Mouse (Mus musculus): Measurements from ENCODE around the gene Fbxl18.

Gene Fbxl18

DNA sequence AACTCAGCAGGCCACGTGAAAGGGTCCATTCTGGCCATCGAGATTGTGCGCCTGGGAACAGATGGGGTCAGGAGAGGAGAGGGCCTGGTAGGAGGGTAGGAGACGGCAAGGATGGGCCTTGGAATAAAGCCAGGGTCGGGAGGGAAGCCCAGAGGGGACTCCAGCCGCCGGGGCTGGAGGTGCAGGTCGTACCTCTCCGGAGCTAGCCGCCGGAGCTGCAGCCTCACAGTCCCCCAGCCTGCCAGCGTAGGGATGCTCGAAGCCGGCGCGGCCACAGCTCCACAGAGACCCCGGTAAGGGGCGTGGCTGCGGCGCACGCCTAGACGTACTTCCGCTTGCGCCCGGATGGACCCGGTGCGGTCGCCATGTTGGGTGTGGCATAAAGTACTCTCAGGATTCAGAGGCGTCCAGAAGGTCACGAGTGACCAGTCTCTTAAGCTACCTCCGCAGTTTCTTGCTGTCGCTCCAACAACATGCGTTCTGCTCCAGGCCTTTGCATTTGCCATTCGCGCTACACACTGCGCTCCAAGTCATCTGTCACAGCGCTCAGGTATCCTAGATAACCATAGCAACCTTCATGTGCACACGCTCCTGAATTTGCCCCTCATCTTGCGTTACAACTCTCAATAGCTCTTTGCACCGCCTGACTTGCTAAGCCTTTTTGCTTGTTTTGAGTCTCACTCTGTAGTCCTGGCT lies at the start of gene Fbxl18:
Fbxl18 (minus strand) TSS at position 504 of the 696 bp plus-strand sequence.
- peak; percentile 81 for DNase-seq (ENCODE audit: low read depth, low spot score)

DNA sequence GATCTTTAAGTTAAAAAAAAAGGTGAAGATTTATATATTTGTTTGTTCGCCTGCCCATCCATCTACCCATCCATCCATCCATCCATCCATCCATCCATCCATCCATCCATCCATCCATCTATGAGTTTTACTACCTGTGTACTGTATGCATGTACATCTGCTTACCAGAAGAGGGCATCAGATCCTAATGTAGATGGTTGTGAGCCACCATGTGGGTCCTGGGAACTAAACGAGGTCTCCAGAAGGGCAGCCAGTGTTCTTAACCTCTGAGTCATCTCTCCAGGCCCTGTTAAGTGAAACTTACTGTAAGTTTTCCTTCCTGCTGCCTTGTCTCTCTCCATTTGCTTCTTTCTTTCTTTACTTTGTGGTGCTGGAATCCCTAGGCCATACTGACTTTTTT lies 45.2 kb upstream of the Fbxl18 start:
- no peak for DNase-seq (ENCODE audit: low read depth, low spot score)

DNA sequence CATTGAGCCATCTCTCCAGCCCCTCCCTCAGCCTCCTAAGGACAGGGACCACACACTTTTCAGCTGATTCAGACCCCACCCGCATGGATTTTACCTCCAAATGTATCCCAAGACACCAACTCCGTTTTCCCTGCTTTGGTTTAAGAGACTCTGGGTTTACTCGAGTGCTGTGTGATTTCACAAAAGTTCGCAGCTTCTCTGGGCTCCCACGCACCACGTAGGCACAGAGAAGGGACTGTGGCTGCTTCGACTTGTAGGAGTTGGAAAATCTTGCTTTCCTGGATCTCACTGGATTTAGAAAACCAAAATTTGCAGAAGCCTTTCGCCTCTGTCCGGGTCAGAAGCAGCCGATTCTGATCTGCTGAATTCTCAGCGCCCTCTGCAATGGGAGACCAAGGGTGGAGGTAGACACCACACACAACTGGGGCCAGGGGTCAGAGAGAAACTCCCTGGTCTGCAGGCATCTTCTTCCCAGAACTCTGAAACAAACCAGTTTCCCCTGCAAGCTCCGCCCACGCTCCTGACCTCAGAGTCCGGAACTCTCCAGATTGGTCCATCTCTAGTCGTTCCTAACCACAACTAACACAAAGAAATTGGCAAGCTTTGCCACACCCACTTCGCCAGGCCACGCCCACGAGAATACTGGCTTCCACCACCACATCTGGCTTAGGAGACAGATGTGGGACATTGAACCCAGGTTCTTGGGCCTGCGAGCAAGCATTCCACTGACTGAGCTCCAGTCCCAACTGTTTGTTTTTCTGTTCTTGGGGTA lies 42.9 kb upstream of the Fbxl18 start:
- DNase-seq (ENCODE audit: low read depth, low spot score): no peak

DNA sequence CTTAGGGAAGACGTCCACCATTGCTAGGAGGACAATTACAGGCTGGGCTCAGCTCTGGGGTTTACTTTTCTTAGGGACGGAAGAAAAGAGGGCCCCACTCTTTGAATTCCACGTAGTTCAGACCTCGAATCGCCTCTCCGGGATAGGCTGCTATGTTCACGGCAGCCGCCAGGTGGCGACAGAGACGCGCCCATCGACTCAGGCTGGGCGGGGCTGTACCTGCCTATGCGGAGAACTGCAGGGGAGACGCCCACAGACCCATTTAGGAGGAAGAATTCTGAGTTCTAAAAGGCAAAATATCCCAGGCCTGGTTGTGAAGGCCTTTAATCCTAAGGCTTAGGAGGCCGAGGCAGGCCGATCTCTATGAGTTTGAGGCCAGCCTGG lies 41.1 kb upstream of the Fbxl18 start:
- no peak for DNase-seq (ENCODE audit: low read depth, low spot score)

DNA sequence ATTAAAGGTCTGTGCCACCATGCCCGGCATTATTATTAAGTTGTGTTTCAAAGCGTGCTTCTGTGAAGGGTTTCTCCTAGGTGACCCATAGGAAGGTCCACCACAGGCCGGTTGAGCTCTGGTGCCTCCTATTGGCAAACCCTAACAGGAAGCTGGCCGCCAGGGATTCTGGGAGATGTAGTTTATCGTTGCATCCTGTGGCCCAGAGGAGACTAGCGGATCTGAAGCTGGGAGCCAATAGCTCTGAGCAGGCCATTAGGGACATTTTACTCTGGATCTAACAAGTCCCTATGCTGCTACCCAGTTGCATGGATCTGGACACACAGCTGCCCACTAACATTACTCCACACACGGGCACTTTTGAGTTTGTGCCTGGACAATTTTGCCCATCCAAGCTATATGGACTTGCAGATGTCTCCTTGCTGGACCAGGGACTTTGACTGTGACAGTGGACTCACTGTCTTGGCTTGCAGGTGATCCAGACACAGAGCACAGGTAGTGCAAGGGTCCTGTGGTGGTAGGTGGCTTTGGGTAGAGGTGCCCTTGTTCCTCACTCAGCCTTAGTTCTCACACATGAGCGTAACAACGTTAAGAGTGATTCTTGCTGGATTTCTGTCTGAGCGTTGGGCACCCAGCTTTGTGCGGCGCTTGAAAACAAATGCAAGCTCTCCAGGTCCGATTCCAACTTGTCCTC lies 40.6 kb upstream of the Fbxl18 start:
- DNase-seq (ENCODE audit: low read depth, low spot score): no peak

DNA sequence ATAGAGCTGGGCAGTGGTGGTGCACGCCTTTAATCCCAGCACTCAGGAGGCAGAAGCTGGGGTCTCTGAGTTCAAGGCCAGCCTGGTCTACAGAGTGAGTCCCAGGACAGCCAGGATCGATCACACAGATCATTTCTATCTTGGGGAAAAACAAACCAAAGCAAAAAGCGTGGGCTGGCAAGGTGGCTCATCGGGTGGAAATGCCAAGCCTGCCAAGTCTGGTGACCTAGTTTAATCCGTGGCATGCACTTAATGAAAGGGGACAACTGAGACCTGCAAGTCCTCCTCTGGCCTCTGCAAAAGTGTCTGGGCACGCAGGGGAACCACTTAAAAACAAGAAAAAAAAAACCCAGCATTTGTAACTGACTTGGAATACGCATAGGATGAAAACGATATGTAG lies 37.5 kb upstream of the Fbxl18 start:
- no peak for DNase-seq (ENCODE audit: low read depth, low spot score)

DNA sequence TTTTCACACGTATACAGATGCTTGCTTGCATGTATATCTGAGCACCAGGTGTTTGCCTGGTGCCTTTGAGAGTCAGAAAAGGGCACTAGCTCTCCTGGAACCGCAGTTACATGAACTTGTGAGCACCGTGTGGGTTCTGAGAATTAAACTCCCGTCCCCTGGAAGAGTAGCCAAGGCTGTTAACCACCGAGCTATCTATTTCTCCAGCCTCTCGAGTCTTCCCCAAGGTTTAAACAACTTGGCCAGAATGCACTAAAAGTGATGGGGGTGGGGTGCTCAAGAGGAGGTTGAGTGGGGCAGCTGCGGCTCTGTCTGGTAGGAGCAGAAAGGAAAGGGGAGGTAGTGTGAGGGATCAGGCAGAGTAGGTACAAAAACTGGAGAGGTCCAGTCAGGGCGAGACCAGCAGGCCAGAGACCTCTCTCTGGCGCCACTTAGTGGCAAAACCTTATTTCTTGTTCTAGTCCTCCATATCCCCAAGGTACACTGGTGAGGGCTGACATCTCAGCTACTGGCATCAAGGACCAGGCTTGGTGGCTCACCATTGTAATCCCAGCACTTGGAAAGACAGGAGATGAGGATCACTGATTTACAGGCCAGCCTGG lies 37.0 kb upstream of the Fbxl18 start:
- DNase-seq (ENCODE audit: low read depth, low spot score): no peak

DNA sequence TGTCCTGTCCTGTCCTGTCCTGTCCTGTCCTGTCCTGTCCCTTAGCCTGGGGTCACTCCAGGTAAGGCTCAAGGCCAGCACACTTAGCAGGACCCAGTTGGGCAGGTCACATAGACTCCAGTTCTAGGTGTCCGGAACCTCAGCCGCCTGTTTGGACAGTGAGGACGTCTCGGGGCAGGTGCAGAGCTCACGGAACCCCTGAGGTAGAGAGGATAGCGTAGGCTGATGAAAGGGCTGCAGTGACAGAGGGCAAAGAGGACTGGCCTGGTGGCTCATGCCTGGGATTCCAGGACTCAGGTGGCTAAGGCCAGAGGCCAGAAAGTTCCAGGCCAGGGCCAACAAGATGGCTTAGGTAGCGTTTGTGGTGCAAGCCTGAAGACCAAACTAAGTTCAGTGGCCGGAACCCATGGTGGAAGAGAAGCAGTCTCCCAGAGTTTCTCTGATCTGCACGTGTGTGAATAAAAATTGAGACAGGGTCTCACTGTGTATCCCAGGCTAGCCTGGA lies 36.1 kb upstream of the Fbxl18 start:
- no peak for DNase-seq (ENCODE audit: low read depth, low spot score)

DNA sequence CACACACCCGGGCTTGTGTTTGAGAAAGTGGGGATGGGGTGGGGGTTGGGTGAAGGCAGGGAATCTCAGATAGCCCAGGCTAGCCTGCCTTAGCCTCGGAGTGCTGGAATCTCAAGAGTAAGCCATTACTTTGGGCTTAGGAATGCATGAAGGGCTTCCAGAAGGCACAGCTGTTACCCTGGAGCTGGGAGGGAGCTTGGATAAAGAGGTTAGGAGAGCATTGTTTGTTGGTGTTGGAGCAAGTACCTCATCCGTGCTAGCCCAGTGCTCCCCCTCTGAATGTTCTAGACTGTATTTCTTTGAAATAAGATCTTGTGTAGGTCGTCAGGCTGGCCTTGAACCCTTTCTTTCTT lies 34.2 kb upstream of the Fbxl18 start:
- DNase-seq (ENCODE audit: low read depth, low spot score): no peak

DNA sequence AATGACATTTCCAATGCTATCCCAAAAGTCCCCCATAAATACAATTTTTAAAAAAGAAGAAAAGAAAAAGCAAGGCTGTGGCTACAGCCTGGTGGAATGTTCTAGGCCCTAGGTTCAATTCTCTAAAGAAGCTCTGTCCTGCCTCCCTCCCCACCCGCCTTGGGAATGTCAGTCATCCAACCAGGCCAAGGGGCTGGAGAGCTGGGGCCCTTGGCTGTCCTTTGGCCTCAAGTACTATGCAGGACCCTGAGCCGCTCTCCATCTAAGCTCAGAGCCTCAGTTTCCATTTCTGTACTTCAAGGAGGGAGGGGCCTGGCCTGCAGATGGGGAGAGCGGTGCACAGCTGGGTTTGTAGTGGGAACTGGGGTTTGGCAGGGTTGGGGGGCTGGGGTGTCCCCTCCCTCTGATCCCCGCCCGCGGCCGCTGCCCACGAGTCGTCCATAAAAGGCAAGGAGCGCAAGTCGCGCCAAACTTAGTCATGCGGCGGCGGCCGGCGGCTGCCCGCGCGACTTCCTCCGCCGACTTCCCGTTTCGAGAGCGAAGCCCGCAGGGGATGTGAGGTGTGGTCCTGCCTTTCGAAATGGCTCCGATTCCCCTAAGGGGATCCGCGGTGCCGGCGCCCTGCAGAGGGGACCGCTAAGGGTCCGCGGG lies 33.7 kb upstream of the Fbxl18 start:
- DNase-seq (ENCODE audit: low read depth, low spot score): no peak

DNA sequence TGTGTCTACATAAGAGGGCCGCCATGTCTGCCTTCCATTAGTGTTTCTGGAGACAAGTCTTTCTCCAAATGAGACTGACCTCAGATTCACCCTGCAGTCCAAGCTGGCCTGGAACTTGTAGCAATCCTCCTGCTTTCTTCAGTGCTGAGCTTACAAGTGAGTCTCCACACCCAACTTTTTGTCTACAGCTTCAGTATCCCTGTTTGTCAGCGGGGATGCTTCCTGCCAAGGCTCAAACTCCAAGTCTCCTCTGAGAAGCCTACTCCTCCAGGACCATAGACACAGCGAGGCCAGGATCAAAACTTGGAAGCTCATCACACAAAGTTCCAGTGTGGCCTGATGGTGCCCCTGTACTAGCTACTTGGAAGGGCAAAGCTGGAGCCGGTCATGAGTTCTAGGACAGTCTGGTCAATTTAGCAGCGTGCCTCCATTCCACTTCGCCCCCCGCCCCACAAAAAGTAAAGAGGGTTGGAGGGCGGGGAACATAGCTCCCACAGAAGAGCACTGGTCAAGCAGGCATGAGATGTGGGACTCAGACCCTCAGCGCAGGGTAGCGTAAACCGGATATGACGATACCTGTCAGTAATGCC lies 32.2 kb upstream of the Fbxl18 start:
- DNase-seq (ENCODE audit: low read depth, low spot score): no peak

DNA sequence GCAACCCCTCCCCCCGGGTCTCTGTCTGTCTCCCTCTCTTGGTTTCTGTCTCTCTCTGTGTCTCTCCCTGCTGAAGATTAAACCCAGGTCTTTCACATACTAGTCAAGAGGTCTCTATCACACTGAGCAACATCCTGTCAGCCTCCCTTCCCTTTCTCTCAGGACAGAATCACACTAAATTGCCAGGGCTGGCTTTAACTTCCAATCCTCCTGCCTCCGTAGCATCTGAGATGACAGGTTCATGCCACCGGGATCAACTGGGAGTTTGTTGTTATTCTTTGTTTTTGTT lies 31.7 kb upstream of the Fbxl18 start:
- DNase-seq (ENCODE audit: low read depth, low spot score): no peak

DNA sequence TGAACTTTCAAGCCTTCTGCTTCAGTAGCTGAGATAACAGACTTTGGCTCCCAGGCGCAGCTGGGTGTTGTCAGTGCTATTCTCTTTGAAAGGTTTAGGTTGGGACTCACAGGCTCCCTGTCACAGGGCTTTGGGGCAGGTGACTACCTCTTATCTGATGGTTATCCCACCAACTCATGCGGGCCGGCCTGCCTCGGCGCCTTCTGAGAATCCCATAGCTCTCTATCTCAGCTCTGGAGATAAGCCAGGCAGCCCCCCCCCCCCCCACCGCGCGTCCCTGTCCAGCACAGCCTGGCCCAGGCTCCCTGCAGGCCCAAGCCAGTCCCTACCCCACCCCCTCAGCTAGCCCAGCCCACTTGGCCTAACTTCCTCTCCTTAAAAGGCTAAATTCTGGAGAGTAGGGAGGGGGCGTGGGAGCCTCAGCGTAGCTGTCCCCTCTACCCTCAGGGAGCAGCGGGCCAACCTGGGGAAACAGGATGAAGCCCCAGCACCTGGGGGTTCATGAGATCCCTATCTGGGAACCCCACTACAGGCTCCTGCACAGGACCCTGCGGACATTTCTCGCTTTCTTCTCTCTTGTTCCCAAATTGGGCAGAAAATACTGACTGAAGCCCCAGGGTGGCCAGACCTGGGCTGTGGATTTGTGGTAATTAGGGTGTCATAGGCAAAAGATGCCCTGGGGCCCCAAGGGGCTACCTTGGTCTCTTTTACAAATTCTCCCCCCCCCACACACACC lies 31.2 kb upstream of the Fbxl18 start:
- DNase-seq (ENCODE audit: low read depth, low spot score): no peak

DNA sequence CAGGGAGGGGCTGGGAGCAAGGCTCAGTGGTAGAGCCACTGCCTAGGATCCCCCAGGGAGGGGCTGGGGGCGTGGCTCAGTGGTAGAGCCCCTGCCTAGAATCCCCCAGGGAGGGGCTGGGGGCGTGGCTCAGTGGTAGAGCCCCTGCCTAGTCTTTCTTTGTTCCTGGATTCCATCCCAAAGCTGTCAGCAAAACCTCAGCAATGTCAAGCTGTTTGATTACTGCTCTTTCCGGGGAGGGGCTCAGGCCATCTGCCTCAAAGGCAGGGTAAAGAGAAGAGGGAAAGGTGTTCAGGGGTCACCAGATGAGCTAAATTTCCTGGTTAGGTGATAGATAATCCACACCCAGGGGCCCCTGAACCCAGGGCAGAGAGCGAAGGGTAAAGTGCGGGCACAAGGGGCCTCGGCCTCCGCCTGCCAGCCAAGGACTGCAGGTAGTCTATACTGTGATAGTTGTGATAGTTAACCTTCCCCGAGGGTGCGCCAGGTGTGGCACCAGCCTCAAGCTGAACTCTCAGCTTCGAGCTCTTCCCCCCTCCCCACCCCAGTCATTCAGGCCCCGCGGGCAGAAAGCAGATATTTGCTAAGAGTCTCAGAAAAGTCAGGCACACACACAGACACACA lies 29.2 kb upstream of the Fbxl18 start:
- no peak for DNase-seq (ENCODE audit: low read depth, low spot score)

DNA sequence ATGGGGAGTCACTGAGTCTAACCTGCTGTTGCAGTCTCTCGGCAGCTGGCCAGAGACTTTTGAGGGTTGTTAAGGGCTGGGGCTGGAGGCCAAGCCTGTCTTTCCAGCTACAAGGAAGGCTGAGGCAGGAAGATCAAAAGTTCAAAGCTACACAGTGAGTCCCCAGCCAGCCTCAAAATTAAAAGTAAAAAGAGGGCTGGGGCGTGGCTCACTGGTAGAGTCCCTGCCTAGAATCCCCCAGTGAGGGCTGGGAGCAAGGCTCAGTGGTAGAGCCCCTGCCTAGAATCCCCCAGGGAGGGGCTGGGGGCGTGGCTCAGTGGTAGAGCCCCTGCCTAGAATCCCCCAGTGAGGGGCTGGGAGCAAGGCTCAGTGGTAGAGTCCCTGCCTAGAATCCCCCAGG lies 28.6 kb upstream of the Fbxl18 start:
- DNase-seq (ENCODE audit: low read depth, low spot score): no peak

DNA sequence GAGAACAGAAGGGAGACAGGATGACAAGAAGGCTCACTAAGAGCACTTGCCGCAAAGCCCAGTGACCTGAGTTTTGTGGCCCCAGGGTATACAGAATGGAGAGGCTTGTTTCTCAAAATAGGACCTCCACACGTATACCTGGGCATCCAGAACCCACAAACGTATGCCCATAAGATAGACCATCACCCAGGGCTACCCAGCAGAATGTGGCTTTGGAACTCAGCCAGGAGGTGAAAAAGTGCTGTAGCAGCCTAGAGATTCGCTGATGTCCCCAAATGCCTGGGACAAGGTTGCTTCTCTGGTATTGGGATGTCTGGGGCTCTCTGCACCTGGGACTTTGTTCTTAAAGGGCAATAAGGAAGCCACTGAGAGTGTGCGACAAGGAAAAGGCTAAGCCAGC lies 27.0 kb upstream of the Fbxl18 start:
- no peak for DNase-seq (ENCODE audit: low read depth, low spot score)

DNA sequence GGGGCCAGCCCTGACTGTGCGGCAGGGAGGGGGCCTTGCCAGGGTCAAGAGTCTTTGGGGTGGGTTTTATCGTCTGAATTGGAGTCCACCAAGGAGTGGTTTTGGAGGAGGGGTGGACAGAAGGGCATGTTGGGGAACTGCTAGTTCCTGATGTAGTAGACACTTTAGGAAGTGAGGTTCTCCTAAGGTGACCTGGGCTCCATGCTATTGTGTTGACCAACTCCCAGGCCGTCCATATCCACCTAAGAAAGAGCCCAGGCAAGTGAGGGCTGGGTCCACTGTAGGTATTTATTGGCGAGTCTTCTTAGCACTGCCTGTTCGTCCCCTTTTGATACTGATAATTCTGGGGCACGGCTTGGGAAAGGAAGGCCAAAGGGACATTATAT lies 25.8 kb upstream of the Fbxl18 start:
- DNase-seq (ENCODE audit: low read depth, low spot score): no peak

DNA sequence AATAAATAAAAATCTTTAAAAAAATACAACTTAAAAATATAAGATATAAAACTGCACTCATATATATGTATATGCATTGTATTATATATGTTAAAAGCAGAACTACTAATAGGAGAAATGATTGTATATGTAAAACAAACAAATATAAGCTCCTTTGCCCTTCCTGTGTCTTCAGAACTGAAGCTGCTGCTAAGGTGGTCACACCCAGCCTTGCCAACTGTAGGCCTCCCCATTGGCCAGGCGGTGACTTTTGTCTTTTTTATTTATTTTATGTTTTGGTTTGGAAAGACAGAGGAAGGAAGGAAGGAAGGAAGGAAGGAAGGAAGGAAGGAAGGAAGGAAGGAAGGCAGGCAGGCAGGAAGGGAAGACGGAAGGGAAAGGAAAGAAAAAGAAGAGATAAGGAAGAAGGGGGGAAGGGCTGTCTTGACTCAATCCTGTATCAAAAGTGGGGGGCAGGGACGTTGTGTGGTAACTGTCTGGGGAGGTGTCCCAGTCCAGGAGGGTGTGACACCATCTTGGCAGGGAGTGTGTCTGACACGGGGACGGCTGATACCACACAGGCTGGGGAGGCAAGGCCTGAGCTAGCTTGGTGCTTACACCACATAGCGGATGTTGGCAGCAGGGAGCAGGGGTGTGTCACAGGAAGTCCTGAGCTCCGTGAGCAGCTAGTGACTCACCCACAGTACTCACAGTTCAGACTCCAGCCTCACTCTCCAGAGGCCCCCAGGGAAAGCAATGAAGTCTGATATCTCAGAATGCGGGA lies 25.3 kb upstream of the Fbxl18 start:
- no peak for DNase-seq (ENCODE audit: low read depth, low spot score)

DNA sequence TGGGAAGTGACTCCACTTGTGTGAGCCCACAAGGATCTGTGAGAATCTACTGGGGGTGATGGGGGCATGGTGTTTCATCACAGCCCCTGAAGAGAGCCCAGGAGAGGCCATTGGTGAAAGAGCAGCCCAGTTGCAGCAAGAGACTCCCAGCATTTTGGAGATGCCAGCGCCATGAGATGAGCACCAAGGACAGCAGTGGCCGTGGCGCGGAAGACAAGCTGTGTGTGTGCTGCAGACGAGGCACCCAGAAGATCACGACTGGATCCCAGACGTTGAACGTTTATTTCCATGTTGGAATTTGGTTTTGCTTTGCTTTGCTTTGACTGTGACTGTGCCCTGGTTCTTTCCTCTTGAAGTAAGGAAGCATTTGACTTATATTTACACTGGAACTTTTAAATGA lies 22.2 kb upstream of the Fbxl18 start:
- DNase-seq (ENCODE audit: low read depth, low spot score): no peak

DNA sequence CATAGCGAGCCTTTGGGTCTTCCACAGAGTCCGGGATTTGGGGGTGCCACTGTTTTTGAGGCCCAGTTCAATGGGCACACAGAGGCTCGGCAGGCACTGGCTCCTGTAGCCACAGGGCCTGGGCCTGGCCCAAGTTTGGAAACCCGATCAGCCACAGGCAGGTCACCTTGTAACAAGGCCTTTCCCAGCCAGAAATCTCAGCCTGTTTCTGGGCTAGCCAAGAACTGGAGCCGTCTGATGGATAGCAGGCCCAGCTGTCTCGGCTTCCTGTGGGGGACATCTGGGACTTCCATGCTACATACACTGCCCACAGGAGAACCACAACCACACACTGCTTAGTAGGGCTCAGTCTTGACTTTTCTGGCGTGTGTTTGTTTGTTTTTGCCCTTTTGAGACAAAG lies 21.4 kb upstream of the Fbxl18 start:
- no peak for DNase-seq (ENCODE audit: low read depth, low spot score)
